Mouse (Mus musculus) lung, postnatal 0 days (tissue): ENCODE measurements around the gene Suclg2.

Experiments
- CTCF ChIP-seq: IDR thresholded peaks from 2 replicates; pipeline ENCODE4 v1.5.1; 2016; ENCODE audit warnings: antibody characterized with exemption, mild to moderate bottlenecking
- EP300 ChIP-seq: IDR thresholded peaks from 2 replicates; pipeline ENCODE4 v1.6.1; 2016; ENCODE audit warnings: antibody characterized with exemption, mild to moderate bottlenecking, control low read depth

- TF ChIP-seq EP300, result no peak
- no peak for TF ChIP-seq CTCF
Observed at GRCm38 (mm10) chr6:95573035-95573759, 145.4 kb downstream of the Suclg2 start.
